Mouse (Mus musculus) E14TG2a.4 (cell line): ENCODE results near the gene Flnc.

Experiments used
- CTCF ChIP-seq: conservative IDR thresholded peaks from 2 replicates; pipeline ENCODE4 v1.5.1; 2014; ENCODE audit warnings: low read length
- POU5F1 ChIP-seq: IDR thresholded peaks from 2 replicates; pipeline ENCODE4 v1.6.1; 2014; ENCODE audit warnings: low read length, borderline replicate concordance

DNA sequence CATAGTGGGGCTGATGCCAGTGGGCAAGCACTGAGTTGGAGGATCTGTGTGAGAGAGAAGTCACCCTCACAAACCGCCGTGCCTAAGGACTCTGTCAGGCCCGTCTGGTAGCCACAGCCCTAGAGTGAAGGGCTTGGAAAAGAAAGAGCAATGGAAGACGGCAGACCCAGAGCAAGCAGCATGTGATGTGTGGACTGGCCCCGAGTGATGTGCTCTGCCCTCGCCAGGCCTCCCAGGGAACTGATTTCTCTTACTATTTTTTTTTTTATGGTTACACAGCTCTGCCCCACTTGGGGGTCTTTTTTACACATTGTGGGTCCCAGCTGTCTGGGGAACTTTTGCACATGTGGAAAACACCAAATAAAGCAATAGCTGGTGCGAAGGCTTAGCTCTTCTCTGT, 28.4 kb downstream of the Flnc start:
- TF ChIP-seq CTCF (no peak), POU5F1 (no peak)
